Mouse (Mus musculus) E14TG2a.4 (cell line): ENCODE results near the gene Hemgn.

Experiments used
- CTCF ChIP-seq: conservative IDR thresholded peaks from 2 replicates; pipeline ENCODE4 v1.5.1; 2014; ENCODE audit warnings: low read length
- POU5F1 ChIP-seq: IDR thresholded peaks from 2 replicates; pipeline ENCODE4 v1.6.1; 2014; ENCODE audit warnings: low read length, borderline replicate concordance

- TF ChIP-seq CTCF = no peak
- TF ChIP-seq POU5F1 = no peak
Measured at GRCm38 (mm10) chr4:46457186-46457585, 43.9 kb upstream of the Hemgn start.
